Mouse (Mus musculus): ENCODE measurements around the gene Ctsa.
"Not testable (repeated sequence)": the region's sequence is repeated elsewhere in the genome, so short reads cannot be mapped to it uniquely, and the experiment has no call there.

Gene Ctsa

DNA sequence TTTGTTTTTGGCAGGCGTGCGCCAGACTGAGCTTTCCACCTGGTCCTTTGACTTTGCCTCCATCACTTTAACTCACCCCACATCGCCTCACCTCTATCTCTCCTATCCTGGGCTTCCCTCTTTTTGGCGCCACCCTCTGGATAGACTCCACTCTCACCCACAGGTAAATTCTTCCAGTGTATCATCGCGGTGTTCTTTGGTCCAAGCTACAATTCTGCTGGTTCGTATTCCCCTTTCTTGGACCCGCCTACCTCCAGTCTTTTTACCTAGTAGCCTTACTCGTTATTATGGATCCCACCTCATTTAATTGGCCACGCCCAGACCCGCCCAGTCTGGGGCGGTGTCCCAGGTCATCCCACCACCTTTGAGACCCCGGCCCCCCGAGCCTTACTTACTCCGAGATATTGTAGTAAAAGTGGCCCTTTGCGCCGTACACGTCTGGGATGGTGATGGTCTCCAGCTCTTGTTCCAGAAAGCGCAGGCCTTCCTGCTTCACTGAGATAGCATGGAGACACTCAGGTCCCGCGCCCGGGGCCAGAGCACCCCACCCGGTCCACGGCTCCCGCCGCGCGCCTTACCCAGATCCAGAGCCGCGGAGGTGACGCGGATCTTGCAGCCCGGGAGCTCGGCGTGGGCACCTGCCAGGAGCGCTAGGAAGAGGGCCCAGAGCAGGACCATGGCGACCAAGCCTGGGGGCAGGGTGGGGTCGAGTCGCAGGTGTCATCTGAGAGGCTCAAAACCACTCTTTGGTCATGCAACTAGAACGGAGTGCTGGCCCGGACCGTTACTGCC lies 23.8 kb downstream of the Ctsa start:
- DNase-seq, result no peak

DNA sequence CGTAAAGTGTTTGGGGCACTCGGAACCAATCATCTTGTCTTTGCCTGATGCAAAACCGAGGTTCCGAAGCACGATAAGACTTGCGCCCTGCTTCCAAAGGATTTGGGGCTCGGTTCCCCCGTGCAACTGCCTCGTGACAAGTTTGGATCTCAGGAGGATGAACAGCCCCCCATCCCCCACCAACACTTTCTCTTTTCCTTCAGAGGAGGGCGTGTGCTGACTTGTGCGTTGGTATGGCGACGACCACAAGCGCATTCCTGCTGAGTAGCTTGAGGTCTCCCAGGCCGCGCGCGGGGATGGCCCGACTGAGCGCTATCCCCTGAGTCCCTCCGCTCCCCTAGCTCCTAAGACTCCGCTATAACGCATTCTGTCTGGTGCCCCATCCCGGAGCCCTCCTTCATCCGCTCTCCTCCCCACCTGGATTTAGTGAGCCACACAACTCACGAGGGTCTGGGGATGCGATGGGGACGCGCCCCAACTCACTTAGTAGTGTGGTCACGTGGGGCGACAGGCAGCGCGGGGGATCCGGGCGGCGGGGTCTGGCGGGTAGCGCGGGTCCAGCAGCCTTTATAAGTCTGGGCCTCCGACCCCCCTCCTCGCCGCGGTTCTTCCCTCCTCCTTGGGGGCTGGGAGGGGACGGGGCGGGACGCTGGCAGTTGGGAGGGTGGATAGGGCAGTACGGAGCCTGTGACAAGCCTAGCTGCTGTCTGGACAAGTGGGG lies 24.6 kb downstream of the Ctsa start, which contains the start of gene Pltp:
Gene Pltp (minus strand): TSS at position 611 of the 721 bp plus-strand sequence.
- DNase-seq, result no peak

DNA sequence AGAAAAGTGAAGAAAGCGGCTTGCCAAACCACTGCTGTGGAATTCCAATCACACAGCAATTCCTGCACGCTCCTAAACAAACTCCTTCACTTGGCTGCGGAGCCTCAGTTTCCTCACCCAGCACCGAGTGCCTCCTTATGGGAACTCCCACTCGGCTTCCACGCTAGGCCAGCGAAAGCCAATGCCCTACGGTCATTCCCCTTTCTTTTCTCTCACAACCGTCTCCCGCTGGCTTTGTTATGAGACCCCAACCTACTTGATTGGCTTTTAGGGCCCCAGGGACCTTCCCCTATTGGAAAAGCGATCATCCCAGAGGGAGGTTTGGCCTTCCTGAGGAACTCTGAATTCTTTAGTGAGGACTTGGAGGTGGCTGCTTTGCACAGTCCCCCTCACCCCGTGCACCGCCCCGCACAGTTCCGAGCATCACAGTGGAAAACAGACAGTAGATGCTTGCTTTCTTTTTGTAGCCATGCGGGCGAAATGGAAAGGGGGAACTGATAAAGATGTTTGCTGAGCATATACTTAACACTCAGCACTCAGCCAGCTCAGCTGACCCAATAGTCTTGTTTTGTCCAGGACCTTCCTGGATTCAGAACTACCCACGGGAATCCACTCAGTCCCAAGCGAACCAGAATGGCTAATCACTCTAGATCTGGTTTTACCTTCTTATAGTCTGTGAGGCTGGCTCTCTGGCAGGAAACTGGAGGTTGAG lies 25.3 kb downstream of the Ctsa start:
- no peak for DNase-seq

DNA sequence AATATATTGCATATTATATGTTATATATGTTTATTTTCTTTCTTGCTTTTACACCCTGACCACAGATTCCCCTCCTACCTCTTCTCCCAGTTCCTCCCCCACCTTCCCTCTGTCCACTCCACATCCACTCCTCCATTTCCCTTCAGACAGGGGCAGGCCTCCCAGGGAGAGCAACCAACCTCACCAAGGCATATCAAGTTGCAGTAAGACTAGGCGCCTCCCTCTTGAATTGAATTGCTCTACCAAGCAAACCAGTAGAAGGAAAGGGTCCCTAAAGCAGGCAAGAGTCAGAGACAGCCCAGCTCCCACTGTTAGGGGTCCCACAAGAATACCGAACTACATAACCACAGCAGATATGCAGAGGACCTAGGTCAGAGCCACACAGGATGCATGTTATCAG lies 26.5 kb downstream of the Ctsa start:
- no peak for DNase-seq

DNA sequence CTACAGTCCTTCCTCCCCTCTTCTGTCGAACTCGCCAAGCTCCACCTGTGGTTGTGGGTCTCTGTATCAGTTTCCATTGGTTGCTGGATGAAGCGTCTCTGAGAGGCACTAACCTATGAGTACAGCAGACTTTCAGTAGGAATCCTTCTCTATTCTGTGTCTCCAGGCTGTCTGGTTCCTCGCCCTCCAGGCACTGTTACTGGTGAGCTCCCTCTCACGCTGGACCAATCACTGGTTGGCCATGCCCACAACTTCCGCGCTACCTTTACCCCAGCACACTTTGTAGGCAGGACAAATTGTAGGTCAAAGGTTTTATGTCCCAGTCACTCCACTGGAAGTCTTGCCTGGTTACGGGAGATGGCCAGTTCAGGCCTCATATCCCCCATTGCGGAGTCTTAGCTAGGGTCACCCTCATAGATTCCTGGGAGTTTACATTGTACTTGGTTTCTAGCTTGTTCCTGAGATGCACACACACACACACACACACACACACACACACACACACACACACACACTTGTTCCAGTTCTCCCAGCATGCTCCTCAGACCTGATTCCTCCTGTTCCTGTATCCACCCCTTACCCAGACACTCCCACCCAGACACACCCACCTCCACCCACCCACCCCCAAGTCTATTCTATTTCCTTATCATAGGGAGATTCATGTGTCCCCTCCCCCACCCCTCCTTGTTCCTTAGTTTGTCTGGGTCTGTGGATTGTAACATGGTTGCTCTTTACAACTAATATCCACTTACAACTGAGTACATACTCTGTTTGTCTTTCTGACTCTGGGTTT lies 27.2 kb downstream of the Ctsa start:
- no peak for DNase-seq

DNA sequence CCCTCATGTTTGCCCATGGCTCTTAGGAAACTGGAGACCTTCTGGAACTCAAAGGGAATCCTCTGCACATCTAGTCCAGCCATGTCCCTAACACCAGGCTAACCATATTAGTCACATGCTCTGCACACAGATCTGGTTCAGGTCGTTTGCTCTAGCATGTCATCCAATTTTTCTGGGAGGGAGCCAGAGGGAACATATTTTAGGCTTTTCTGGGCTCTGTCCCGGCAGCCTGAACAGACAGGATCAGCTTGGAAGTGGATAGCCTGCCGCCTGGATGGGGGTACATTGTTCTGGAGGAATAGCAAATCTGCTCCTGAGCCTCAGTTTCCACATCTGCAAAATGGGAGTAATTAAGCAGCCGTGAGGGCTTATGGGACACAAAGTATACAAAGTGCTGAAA lies 28.4 kb downstream of the Ctsa start:
- no peak for DNase-seq

DNA sequence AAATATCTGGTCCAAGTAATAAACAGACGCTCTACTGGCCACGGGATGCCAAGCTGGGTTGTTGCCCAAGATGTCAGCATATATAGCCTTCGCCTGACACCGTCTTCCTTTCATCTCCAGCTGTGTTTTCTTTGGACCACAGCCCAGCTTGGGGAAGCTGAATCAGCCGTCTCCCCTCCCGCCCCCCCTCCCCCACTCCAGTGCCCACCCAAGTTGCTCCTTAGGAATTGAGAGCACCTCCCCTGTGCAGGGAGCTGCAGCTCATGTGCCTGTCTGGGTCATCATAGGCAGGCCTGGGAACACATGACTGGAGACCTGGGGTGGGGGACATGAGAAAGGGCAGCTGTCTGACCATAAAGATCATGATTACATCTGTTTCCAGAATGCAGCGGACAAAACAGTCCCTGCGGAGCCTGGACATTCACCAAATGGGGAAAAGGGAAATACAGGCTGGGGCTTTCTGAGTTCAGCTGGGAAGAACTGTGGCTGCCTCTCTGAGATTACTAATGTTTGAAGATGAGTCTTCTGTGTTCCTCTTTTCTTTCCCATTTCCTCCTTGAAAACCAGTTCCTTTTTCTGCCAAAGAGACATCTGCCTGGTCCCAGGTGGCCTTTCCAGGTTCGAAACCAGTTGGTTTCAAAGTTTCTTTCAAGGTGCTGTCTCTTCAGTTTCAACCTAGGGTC lies 29.6 kb downstream of the Ctsa start:
- no peak for DNase-seq

DNA sequence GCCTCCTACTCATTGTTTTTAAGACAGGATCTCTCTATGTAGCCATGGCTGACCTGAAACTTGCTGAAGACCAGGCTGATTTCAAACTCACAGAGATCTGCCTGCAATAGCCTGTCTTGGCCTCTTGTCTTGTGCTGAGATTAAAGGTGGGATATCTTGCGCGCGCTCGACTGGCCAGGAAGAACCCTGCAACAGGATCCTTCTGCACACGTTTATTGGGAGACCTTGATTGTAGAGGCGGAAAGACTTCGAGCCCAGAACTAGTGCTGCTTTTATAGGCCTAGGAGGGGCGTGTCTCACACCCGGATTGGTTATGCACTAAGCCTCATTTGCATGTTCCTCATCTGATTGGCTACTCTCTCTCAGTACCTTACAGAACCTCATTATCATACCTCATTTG lies 30.7 kb downstream of the Ctsa start:
- DNase-seq, result not testable (repeated sequence)

DNA sequence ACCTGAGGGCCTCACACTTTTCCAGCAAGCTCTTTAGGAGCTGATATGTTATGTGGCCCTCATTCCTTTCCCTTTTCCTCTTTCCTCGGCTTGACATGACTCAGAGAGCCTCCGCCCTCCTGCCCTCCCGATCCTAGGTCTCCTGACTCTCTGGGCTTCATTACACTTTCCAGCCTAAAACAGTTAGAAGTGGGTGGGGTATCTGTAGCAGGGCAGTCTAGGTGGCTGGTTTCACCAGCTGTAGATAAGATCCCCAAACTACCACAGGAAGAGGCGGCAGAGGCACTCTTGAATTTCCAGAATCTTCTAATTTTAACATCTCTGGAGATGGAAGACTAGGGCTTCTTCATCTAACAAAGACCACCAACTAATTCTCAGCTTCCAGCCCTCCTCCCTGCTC lies 31.9 kb downstream of the Ctsa start:
- DNase-seq, result no peak

DNA sequence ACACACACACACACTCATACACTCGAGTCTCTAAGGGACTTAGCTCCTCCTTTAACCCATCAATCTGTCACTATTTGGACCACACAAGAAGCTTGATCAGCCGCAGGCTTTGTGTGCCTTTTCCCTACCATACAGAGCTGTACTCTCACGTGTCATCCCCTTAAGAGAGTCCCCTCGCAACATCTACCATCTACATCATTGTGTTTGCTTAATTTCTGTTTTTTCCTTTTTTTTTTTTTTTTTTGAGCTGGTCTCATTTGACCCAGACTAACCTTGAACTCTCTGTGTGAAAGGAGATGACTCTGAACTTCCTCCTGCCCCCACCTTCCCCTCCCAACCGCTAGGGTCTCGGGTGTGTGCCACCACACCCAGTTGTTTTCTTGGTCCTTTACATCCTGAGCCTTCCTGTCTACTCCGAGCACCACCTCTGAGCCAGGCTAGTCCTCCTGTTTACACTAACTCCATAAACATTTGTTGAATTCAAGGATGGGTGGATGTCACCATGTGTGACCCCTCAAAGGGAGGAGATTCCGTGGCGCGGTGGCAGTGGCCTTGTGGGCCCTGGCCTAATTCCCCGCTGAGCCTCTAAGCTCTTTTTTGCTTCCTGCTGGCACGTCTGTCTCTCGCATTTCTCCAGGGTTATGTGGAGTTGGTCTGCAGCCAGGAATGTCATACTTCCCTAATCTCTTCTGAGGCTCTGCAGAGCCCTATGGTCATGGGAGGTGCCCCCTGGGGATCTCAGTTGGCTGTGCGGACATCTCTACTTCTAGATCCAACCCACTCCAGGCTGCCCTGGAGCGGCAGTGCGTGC lies 34.3 kb downstream of the Ctsa start:
- no peak for DNase-seq

DNA sequence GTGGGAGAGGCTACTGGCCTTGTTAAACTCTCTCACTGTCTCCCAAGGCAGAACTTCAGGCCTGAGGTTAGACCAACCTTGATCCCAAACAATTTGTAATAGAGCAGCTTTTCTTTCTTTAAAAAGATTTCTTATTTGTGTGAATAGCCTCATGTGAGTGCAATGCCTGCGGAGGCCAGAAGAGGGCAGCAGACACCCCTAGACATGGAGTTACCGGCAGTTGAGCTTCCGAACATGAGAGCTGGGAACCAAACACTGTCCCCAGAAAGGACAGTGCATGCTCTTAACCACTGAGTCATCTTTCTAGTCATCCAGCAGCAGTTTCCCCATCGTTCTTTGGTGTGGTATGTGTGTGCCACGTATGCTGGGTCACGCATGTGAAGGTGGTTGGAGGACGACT lies 34.9 kb downstream of the Ctsa start:
- no peak for DNase-seq

DNA sequence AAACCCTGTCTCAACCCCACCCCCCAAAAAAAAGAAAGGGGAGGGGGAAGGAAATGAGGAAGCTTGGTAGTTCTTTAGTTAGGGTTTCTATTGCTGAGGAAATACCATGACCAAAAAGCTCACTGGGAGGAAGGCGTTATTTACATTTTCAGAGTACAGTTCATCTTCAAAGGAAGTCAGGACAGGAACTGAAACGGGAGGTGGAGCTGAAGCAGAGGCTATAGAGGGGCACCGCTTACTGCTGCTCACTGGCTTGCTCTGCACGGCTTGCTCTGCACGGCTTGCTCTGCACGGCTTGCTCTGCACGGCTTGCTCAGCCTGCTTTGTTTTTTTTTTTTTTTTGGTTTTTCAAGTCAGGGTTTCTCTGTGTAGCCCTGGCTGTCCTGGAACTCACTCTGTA lies 35.8 kb downstream of the Ctsa start:
- no peak for DNase-seq

DNA sequence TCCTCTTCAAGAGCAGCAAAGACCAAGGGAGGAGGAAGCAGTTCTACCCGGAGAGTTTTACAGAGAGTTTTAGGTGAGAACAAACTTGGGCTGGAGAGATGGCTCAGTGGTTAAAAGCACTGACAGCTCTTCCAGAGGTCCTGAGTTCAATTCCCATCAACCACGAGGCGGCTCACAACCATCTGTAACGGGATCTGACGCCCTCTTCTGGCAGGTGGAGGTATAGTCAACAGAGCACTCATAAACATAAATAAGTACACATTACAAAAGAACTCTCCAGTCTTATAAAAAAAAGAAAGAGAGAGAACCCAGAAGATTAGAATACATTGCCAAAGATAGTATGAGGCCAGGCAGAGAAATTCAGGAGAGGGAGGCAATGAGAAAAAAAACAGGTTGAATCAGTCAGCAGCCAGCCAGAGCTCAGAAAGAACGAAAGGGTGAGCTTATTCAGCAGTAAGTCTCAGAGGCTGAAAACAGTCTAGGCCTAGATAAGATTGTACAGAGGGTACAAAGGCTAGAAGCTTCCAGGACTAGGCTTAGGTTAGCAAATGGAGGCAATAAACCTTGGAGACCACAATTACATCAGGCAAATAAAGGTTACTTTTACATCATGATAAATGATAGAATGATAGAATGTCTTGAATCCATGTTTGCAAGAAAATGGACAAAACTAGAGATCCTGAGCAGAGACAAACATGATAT lies 39.1 kb downstream of the Ctsa start:
- DNase-seq, result no peak

DNA sequence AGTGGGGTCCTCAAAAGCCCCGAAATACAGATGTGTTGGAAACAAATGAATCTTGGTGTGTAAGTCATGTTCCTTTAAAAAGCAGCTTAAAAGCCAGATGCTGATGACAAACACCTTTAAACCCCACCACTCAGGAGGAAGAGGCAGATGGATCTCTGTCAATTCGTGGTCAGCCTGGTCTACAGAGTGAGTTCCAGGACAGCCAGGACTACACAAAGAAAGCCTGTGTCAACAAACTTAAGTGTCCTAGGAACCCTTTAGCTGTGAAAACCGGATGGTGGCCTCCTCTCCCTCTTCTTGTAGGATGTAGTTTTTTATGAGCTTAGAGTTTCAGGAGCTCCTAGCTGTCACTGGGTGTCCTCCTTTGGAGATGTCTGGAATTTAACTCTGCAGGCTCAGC lies 40.9 kb downstream of the Ctsa start:
- DNase-seq, result no peak

DNA sequence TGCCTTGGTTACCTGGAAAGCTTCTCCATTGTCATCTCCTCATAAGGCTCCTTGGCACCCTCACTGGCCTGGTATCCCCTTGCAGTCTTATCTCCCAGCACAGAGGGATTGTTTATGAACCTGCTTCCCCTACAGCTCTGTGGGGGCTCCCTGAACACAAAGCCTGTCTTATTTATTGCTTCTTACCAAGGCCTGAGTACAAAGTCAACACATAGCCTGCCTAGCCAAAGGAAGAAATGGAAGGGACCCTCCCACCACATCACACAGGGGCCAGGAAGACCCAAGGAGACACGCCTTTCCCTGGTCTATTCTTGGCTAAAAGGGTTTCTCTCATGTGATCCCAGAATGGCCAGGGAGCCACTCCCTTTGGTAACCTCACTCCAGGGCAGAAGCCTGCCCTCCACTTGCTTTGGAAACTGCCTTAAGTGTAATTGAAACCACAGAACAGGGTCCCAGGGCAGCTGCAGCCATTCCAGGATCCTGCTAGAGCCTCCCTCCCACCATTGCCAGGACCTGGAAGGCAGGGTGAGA lies 41.6 kb downstream of the Ctsa start:
- no peak for DNase-seq

DNA sequence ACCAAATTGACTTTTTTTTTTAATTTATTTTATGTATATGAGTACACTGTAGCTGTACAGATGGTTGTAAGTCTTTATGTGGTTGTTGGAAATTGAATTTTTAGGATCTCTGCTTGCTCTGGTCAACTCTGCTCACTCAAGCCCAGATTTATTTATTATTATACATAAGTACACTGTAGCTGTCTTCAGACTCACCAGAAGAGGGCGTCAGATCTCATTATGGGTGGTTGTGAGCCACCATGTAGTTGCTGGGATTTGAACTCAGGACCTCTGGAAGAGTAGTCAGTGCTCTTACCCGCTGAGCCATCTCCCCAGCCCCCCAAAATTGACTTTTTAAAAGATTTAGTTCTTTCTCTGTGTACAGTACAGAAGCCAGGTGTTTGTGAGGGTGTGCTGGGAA lies 43.0 kb downstream of the Ctsa start:
- DNase-seq, result not testable (repeated sequence)

DNA sequence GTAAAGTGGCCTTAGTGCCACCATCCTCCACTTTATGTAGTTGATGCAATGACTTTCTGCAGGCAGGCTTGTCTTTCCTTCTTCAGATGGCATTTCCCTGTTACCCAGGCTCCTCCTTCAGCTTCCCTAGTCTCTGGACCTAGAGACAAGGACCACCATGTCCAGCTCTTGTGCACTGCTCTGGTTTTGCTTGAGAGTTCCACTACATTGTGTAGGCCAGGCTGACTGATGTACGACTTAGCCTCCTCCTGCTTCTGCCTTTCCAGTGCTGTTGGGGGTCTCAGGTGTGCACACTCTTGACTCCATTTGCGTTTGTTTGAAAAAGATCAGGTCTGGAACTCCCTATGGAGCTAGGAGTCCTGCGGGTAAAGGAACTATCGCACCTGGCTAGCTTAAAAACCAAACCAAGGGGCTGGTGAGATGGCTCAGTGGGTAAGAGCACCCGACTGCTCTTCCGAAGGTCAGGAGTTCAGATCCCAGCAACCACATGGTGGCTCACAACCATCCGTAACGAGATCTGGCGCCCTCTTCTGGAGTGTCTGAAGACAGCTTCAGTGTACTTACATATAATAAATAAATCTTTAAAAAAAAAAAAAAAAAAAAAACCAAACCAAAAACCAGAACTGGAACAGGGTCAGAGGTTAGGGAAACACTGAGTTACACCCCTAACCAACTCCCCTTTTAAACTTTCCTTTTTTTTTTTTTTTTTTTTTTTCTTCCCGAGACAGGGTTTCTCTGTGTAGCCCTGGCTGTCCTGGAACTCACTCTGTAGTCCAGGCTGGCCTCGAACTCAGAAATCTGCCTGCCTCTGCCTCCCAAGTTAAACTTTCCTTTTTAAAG lies 44.9 kb downstream of the Ctsa start:
- DNase-seq, result not testable (repeated sequence)

DNA sequence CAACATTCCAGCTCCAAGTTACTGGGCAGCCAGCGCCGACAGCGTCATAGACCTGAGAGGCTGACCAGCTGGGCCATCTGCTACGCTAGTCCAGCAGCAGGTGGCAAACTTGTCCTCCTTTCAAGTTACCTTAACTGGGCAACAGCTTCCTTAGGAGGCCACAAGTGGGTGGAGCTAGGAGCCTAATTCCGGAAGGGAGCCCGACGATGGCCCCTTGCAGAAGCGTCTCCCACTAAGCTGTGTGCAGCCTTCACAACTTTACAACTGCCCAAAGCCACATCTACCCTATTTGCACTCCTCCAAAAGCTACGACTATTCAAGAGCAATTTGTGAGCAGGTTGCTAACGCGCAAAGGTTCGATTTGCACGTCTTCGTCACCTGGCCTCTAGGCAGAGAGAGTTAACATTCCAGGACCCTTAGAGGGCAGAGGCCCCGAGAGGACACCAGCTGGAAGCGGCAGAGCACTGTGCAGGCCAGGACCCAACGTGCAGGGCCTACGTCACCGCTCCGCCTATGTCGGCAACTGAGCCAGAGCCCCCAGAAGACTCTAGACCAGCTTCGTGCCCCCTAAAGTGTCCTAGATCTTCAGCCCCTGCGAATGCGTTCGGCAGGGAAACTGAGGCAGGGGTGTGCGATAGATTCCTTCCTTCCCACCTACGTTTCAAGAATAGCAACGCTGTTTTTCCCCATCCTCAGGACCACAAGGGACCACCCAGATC lies 46.0 kb downstream of the Ctsa start:
- DNase-seq, result peak; percentile 86

DNA sequence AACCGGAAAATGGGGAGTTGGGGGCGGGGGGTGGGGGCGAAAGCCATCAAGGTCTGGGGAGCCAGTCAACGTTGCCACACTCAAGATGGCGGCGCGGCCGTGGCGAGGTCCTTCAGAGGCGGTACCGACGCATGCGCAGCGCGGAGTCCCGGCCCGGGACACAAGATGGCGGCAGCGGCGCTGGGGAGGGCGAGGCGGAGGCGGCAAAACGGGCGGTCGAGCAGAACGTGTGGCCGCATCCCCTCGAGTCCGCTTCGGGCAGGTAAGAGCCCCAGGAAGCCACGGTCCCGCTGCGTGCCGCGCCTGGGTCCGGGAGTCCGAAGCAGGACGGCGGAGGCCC lies 46.5 kb downstream of the Ctsa start, which contains the start of gene Pcif1:
Gene Pcif1 (plus strand): TSS at position 77 of the 340 bp plus-strand sequence.
- DNase-seq, result peak; percentile 92
